Mouse (Mus musculus) heart, adult 18-20 months (tissue): Measurements from ENCODE around the gene Sfswap. TPM values are rescaled to one million over a fixed set of nuclear protein-coding genes. Genes with fewer than 3 reads are reported as not detected.

Experiments
- DNase-seq, 2 experiments: peaks; one replicate each; pipeline ENCODE4 v3.0.0; 2021 to 2022; ENCODE audit warnings: mixed read lengths in 1 of 2
- total RNA-seq, 2 experiments: library from RNA; stranded (reverse); gene quantifications; 2 replicates each; pipeline ENCODE4 v1.2.3; 2021

Sfswap gene
- total RNA-seq, 2 experiments from 2014 or later: 23.2 to 29.1 TPM

DNA sequence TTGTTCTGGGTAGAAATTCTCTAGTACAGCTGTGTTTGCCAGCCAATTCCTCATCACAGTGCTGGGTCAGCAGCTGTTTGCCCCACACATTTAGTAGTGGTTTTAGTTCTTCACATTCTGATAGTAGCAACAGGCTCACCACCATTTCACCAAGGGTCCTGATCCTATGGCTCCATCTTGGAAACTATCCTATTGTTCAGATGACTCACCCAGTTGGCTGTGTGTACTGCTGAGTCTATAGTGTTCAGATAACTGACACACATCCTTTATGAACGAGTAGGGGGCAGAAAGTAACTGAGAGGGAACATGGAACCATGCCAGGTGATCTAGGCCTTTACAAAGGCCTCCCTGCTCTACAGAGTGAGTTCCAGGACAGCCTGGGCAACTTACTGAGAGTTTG is 28.6 kb downstream of the Sfswap start:
- no peak for DNase-seq

DNA sequence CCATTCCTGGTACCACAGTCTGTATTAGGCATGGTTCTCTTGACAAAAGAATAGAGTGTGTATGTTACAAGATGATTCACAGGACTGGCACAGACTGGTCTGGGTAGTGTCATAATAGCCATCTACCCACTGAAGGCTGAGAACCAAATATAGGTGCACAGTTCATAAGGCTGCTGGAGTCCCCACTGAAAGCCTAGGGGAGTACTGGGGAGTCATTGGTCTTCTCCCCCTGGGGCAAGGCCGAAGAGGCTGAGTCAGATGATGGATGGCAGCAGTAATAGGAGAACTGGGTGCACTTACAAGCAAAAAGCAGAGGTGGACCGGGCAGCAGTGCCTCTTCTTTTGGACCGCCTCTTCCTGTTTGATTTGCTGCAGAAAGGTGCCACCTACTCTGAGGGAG is 32.7 kb downstream of the Sfswap start:
- DNase-seq: no peak

- peak; percentile 57 to 87 for DNase-seq
These were observed 33.5 kb downstream of the Sfswap start for GRCm38 (mm10) chr5:129534500-129534899.

DNA sequence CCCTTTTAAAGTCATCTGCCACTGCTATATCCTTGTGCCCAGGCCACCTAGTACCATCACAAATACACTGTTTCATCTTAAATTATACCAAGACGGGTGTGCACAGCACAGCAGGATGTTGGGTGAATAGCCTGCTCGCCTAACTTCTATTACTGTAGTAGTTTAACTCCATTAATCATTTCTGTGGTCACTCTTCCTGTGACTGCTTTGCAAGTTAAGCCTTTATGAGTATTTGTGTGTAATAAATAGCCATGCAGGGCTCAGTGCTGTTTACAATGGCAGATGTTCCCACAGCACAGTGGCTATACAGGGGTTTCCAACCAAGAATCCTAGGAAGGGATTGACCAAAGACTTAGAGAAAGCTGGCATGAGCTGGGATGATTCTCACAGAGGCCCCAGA is 34.0 kb downstream of the Sfswap start:
- DNase-seq: no peak

DNA sequence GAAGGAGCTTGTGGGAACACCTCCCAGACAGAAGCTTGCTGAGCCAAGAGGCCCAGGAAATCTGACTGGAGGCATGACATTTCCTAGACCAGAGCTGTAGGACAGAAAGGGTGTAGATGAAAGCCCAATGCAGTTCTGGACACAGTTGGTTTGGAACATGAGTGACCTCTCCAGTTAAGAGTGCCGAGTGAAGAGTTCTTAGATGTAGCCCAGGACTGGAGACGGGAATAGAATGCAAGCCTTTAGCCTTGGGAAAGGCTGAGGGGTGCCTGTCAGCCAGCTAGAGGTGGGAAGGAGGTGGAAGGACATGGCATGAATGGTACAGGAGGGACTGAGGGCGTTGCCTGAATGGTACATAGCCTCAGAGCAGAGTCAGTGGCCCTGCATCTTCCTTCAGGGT is 34.4 kb downstream of the Sfswap start:
- DNase-seq: peak in 1 of 2 experiments; percentile 46

- DNase-seq: no peak
These were observed 37.8 kb downstream of the Sfswap start for GRCm38 (mm10) chr5:129538826-129539225.

- no peak for DNase-seq
These were observed 41.2 kb downstream of the Sfswap start for GRCm38 (mm10) chr5:129542236-129542635.

DNA sequence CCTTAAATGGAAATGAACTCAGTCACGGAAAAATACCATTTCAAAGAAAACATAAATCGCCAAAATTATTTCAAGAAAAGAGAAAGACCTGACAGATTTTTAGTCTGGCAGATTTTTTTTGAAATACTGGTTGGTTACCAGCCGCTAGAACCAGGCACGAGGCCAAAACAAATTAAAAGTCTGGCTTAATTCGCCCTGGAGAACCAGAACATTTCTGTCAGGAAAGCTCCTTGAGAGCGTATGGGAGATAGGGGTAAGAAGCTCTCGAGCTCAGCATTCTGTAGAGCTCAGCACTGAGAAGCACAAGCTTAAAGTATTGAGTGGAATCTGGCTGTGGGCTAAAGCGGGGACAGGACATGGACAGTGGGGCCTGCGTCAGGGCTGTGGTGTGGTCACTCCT is 44.8 kb downstream of the Sfswap start:
- DNase-seq: no peak

DNA sequence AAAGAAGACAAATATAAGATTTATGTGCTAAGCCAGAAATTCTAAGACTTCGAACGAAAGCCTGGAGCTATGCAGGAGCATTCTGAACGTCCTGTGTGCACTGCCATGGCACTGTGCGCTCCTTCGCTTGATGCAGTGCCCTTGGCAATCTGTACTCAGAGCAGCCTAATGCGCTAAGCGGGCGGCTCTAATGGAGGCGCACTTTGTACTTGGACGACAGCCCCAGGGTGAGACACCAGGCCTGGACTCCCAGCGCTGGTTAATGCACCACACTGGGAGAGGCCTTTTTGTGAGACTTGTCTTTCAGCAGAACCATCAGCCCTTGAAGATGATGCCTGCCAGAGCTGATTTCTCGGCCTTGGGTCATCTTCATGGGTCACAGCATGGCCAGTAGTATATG is 48.7 kb downstream of the Sfswap start:
- DNase-seq: no peak

- DNase-seq: no peak
These were observed 49.8 kb downstream of the Sfswap start for GRCm38 (mm10) chr5:129550790-129551189.

GRCm38 (mm10) chr5:129551991-129552390 is 51.0 kb downstream of the Sfswap start:
- DNase-seq: no peak

- DNase-seq: no peak
These were observed 52.6 kb downstream of the Sfswap start for GRCm38 (mm10) chr5:129553642-129554041.

- peak in 1 of 2 experiments; percentile 16 for DNase-seq
These were observed 57.6 kb downstream of the Sfswap start for GRCm38 (mm10) chr5:129558591-129558990.

GRCm38 (mm10) chr5:129559283-129559682 is 58.3 kb downstream of the Sfswap start:
- peak; percentile 20 to 23 for DNase-seq

DNA sequence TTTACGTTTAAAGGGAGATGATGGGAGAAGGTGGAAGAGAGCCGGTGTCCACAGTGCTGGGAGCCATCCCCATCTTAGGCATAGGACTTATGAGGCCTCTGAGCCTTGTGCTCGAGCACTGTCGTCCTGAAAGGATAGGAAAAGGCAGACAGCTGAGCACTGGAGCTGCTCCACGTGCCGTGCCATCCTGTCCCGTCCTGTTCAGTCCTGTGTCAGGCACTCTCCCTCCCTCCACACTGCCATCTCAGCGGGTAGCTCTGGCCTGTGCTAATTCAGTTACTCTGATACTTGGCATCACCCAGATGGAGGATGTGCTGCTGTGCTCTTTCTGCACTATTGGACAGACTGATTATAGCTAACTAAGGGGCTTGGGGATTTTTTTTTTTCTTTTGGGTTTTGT is 61.3 kb downstream of the Sfswap start:
- no peak for DNase-seq

- no peak for DNase-seq
These were observed 67.6 kb downstream of the Sfswap start for GRCm38 (mm10) chr5:129568596-129568995.

DNA sequence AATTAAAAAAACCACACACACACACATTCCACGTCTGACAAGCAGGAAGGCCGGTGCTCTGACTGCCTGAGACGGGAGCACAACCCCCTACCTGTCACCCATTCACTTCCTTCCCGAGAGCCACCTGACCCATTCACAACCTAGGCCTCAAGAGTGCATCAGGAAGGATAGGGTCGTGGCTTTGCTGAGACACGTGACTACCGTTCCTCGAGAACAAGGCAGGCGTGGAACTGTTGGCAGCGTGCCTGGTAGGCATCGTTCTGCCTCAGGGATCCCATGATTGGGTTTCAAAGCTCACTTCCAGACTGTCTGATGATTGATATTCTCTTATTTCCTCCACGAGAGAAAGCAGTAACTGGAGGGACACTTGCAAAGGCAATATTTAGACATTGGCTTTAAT is 77.2 kb downstream of the Sfswap start:
- DNase-seq: no peak

DNA sequence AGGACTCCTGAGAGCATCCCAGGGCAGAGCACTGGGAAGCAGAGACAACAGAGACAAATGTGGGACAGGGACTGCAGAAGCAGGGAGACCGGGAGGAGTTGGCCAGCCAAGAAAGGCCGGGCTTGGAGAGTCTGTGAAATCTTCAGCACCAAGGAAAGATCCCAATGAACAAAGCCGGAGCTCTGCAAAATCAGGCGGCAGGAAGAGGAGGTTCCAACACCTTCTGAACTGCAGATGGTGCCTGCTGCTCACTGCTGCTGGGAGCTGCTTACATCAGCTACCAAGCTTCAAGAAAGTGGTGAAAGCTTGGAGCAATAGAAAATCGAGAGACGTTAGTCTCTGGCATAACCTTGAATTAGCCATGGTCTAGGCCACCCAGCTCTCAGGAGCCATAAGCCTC is 79.0 kb downstream of the Sfswap start:
- DNase-seq: no peak

- DNase-seq: no peak
These were observed 79.6 kb downstream of the Sfswap start for GRCm38 (mm10) chr5:129580572-129580971.

GRCm38 (mm10) chr5:129581015-129581414 is 80.0 kb downstream of the Sfswap start:
- no peak for DNase-seq

DNA sequence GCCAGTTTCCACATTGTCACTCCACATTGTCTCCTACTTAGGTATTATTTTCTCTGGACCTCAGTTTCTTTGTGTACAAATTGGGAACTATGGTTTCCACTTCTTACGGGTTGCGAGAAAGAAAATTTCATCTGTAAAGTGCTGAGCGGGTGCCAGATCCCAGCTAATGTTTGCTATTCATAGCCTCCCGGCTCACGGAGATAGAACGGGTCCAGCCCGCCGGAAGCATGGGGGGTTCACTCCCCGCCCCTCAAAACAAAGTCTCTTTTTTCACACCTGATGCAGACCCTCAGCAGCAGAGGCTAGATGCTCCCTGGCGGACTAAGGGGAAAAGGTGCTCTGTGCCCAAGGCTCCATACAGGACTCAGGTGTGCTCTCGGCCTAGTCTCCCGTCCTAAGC is 82.3 kb downstream of the Sfswap start:
- DNase-seq: no peak

DNA sequence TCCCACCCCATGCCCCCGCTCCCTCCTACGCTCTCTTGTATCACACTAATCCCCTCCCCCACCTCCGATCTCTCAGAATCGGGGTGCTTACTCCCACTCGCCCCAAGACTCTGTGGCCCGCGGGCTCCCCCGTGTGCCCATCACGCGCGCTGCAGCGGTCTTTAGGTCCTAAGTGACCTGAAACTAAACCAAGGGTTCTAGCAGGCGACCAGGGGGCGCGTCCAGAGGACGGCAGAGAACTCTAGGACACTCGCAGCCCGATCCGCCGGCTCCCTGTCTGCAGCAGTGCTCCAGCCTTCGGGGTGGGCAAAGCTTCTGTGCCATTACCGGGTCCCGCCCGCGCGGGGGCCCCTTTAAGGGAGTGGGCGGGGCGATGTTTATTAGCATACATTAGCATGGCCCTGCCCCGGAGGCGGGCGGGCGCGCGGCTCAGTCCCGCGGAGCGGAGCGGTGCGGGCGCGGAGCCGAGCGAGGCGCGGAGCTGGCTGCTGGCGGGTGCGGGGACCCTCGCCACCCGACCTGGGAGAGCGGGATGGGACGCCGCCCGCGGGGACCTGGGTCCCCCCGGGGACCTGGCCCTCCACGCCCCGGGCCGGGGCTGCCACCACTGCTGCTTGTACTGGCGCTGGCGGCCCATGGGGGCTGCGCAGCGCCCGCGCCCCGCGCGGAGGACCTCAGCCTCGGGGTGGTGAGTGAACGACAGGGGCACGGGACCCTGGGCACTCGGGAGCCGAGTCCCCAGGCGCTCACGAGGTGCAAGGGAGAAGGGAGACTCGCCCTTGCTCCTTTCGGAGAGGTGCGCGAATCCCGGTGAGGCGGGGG is 83.0 kb downstream of the Sfswap start, which contains the start of gene Mmp17:
TSS of gene Mmp17 (plus strand) at position 409 of the 822 bp plus-strand sequence.
- peak; percentile 90 to 96 for DNase-seq

- DNase-seq: peak; percentile 17 to 46
These were observed 83.8 kb downstream of the Sfswap start for GRCm38 (mm10) chr5:129584583-129585541.
